Mouse (Mus musculus) testis, adult 2 months (tissue): Measurements from ENCODE around the gene Nom1.

Experiments
- CTCF ChIP-seq: fragments of 200-500 bp; IDR thresholded peaks from 2 replicates; pipeline ENCODE4 v1.5.1; 2012; ENCODE audit warnings: low read depth, mild to moderate bottlenecking, inconsistent platforms, low read length, moderate library complexity; ENCODE audit not compliant: control insufficient read depth, insufficient read depth, insufficient replicate concordance
- POLR2A ChIP-seq: fragments of 200-500 bp; IDR thresholded peaks from 2 replicates; pipeline ENCODE4 v1.6.1; 2012; ENCODE audit warnings: low read depth, mild to moderate bottlenecking, inconsistent platforms, low read length, moderate library complexity; ENCODE audit not compliant: control insufficient read depth

- TF ChIP-seq POLR2A (no peak), CTCF (no peak)
Measured at GRCm38 (mm10) chr5:29445275-29445674, 10.8 kb downstream of the Nom1 start.
